Mouse (Mus musculus) hindbrain, embryonic 16.5 days (tissue): Measurements from ENCODE around the gene Gdpd3. TPM values are rescaled to one million over a fixed set of nuclear protein-coding genes. Genes with fewer than 3 reads are reported as not detected.

Experiments used
- ATAC-seq: fragments of 200-750 bp; cut with Nextera tagmentation; 2 replicates; pipeline ENCODE4 v1.8.0; 2017; ENCODE audit warnings: moderate TSS enrichment, moderate library complexity
- H3K27ac ChIP-seq: fragments of 300-500 bp; sonication (generic); 2 replicates; pipeline ENCODE4 v1.5.1; 2014; ENCODE audit warnings: low read depth, mild to moderate bottlenecking, control low read depth, low read length, moderate library complexity
- H3K27me3 ChIP-seq: fragments of 300-500 bp; sonication (generic); replicated peaks from 2 replicates; pipeline ENCODE4 v1.6.1; 2014; ENCODE audit warnings: low read length; ENCODE audit not compliant: control insufficient read depth, insufficient read depth
- H3K36me3 ChIP-seq: fragments of 300-500 bp; sonication (generic); 2 replicates; pipeline ENCODE4 v1.6.1; 2014; ENCODE audit warnings: mild to moderate bottlenecking, low read length, moderate library complexity, mixed read lengths; ENCODE audit not compliant: control insufficient read depth, insufficient read depth
- H3K4me1 ChIP-seq: fragments of 300-500 bp; sonication (generic); 2 replicates; pipeline ENCODE4 v1.6.1; 2014; ENCODE audit warnings: low read depth, low read length; ENCODE audit not compliant: control insufficient read depth, insufficient read depth
- H3K4me2 ChIP-seq: fragments of 300-500 bp; sonication (generic); 2 replicates; pipeline ENCODE4 v1.6.1; 2014; ENCODE audit warnings: mild to moderate bottlenecking, low read length, control low read depth, moderate library complexity
- H3K4me3 ChIP-seq: fragments of 300-500 bp; sonication (generic); 2 replicates; pipeline ENCODE4 v1.5.1; 2014; ENCODE audit warnings: mild to moderate bottlenecking, low read length, control low read depth, moderate library complexity
- H3K9ac ChIP-seq: fragments of 300-500 bp; sonication (generic); 2 replicates; pipeline ENCODE4 v1.6.1; 2014; ENCODE audit warnings: low read depth, mild to moderate bottlenecking, control low read depth, low read length, moderate library complexity
- H3K9me3 ChIP-seq: fragments of 300-500 bp; sonication (generic); 2 replicates; pipeline ENCODE4 v1.6.1; 2014; ENCODE audit warnings: mild to moderate bottlenecking, low read length, moderate library complexity; ENCODE audit not compliant: control insufficient read depth
- WGBS: fragments of 180-500 bp; shearing (Covaris S2); extraction: QIAGEN DNeasy Blood & Tissue Kit; methylation state at CpG from one replicate; pipeline ENCODE4 v1.1.7; 2014; 5-methylcytosine and 5-hydroxymethylcytosine counted together
- polyA plus RNA-seq: library from polyadenylated mRNA; unstranded; fragments of >200 nt; fragmentation: Nextera tagmentation; extraction: Ambion mirVana; gene quantifications from 2 replicates; pipeline ENCODE4 v1.2.1, GENCODE M21; 2015

Gdpd3 gene
- polyA plus RNA-seq, 1 experiment from 2014 or later: 1.5 TPM

GRCm38 (mm10) chr7:126798127-126799049, 32.3 kb downstream of the Gdpd3 start:
- ATAC-seq: no peak
- peak overlapping the region; percentile 96 for H3K27ac ChIP-seq
- H3K27me3 ChIP-seq: no peaks in the 10 kb centered on the region
- under 1% methylated on average over 40 of the region's 40 CpGs for WGBS
- H3K4me1 ChIP-seq: peaks cover 32% of the 10 kb centered on the region
- peak overlapping the region; percentile 84 for H3K4me2 ChIP-seq
- peaks cover 21% of the 10 kb centered on the region for H3K36me3 ChIP-seq
- no peaks in the 10 kb centered on the region for H3K9me3 ChIP-seq
- peak overlapping the region; percentile 88 for H3K9ac ChIP-seq
- H3K4me3 ChIP-seq: peak overlapping the region; percentile 73

GRCm38 (mm10) chr7:126799050-126799467, 32.9 kb downstream of the Gdpd3 start:
- Histone ChIP-seq H3K27ac (peak overlapping the region; percentile 96), H3K4me1 (peaks cover 32% of the 10 kb centered on the region), H3K4me2 (peak overlapping the region; percentile 84), H3K9ac (peak overlapping the region; percentile 88), H3K36me3 (peaks cover 21% of the 10 kb centered on the region), H3K4me3 (peak overlapping the region; percentile 73), H3K9me3 (no peaks in the 10 kb centered on the region), H3K27me3 (no peaks in the 10 kb centered on the region)
- WGBS: 2% methylated on average over 26 of the region's 36 CpGs
- peak; percentile 97 for ATAC-seq

- Histone ChIP-seq H3K36me3 (peaks cover 19% of the 10 kb centered on the region), H3K9me3 (no peaks in the 10 kb centered on the region), H3K27ac (peak overlapping the region; percentile 96), H3K4me2 (peak overlapping the region; percentile 84), H3K4me1 (peaks cover 32% of the 10 kb centered on the region), H3K4me3 (peak overlapping the region; percentile 73), H3K27me3 (no peaks in the 10 kb centered on the region), H3K9ac (peak overlapping the region; percentile 73)
- WGBS: 1% methylated on average over 38 of the region's 38 CpGs
- ATAC-seq: peak; percentile 94
Measured at GRCm38 (mm10) chr7:126799468-126800268, 33.5 kb downstream of the Gdpd3 start.

GRCm38 (mm10) chr7:126800269-126801056, 34.3 kb downstream of the Gdpd3 start:
- Histone ChIP-seq H3K27ac (peak overlapping the region; percentile 96), H3K27me3 (no peaks in the 10 kb centered on the region), H3K9me3 (no peaks in the 10 kb centered on the region), H3K4me3 (peak overlapping the region; percentile 73), H3K9ac (peak overlapping the region; percentile 73), H3K4me1 (peaks cover 32% of the 10 kb centered on the region), H3K4me2 (peak overlapping the region; percentile 84), H3K36me3 (peaks cover 11% of the 10 kb centered on the region)
- ATAC-seq: no peak
- 51% methylated on average over 5 of the region's 5 CpGs for whole genome bisulfite sequencing

GRCm38 (mm10) chr7:126801057-126801422, 34.9 kb downstream of the Gdpd3 start:
- H3K9ac ChIP-seq: no peak overlapping the region
- H3K36me3 ChIP-seq: peaks cover 8% of the 10 kb centered on the region
- H3K27me3 ChIP-seq: no peaks in the 10 kb centered on the region
- H3K27ac ChIP-seq: no peak overlapping the region
- peaks cover 30% of the 10 kb centered on the region for H3K4me1 ChIP-seq
- no peak overlapping the region for H3K4me3 ChIP-seq
- H3K4me2 ChIP-seq: no peak overlapping the region
- ATAC-seq: no peak
- no peaks in the 10 kb centered on the region for H3K9me3 ChIP-seq
- WGBS: 92% methylated on average over 16 of the region's 16 CpGs

GRCm38 (mm10) chr7:126802134-126802889, 36.2 kb downstream of the Gdpd3 start:
- no peak overlapping the region for H3K4me2 ChIP-seq
- H3K4me1 ChIP-seq: peaks cover 17% of the 10 kb centered on the region
- no peaks in the 10 kb centered on the region for H3K36me3 ChIP-seq
- 87% methylated on average over 11 of the region's 11 CpGs for WGBS
- H3K27me3 ChIP-seq: no peaks in the 10 kb centered on the region
- no peak overlapping the region for H3K9ac ChIP-seq
- no peaks in the 10 kb centered on the region for H3K9me3 ChIP-seq
- ATAC-seq: no peak
- no peak overlapping the region for H3K4me3 ChIP-seq
- H3K27ac ChIP-seq: no peak overlapping the region

- no peaks in the 10 kb centered on the region for H3K9me3 ChIP-seq
- 93% methylated on average over 6 of the region's 6 CpGs for WGBS
- H3K27ac ChIP-seq: no peak overlapping the region
- no peaks in the 10 kb centered on the region for H3K36me3 ChIP-seq
- H3K4me1 ChIP-seq: peaks cover 15% of the 10 kb centered on the region
- no peak overlapping the region for H3K4me3 ChIP-seq
- no peak overlapping the region for H3K4me2 ChIP-seq
- no peaks in the 10 kb centered on the region for H3K27me3 ChIP-seq
- no peak for ATAC-seq
- H3K9ac ChIP-seq: no peak overlapping the region
Measured at GRCm38 (mm10) chr7:126803181-126803580, 37.0 kb downstream of the Gdpd3 start.

- no peak overlapping the region for H3K9ac ChIP-seq
- H3K36me3 ChIP-seq: no peaks in the 10 kb centered on the region
- no peak overlapping the region for H3K4me2 ChIP-seq
- H3K27me3 ChIP-seq: no peaks in the 10 kb centered on the region
- H3K4me1 ChIP-seq: peaks cover 18% of the 10 kb centered on the region
- no peak overlapping the region for H3K4me3 ChIP-seq
- H3K27ac ChIP-seq: no peak overlapping the region
- no peaks in the 10 kb centered on the region for H3K9me3 ChIP-seq
- ATAC-seq: no peak
Measured at GRCm38 (mm10) chr7:126803751-126804150, 37.6 kb downstream of the Gdpd3 start.
